Mouse (Mus musculus): ENCODE results near the gene Ndufc1.

- TF ChIP-seq CTCF (IDR thresholded peaks at IDR 0.05; ENCODE audit: extremely low read depth, insufficient read length, insufficient replicate concordance, low read depth, low read length) (no peak), POLR2A (IDR thresholded peaks at IDR 0.05; ENCODE audit: low read depth, low read length) (no peak)
These were observed 773 bp downstream of the Ndufc1 start for GRCm38 (mm10) chr3:51407870-51408560.

All from small intestine, adult 2 months (tissue).